ENCODE assay signal across 8 mouse cellular contexts in the genomic region with DNA sequence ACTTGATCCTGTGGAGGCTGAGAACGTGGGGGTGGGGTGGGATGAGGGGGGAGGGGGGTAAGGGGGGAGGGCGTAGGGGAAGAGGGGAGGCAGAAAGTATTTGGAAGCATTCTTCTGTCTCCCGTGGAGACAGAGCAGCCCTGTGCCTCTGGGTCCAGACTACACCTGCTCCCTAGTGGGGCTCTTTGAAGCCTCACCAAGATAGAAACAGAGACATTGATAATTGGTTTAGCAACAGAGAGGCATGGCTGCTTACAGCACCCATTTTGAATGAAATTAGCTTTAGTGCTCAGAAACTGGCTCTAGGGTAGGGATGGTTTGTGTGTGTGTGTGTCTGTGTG. TPM values are rescaled to one million over a fixed set of nuclear protein-coding genes. Genes with fewer than 3 reads are reported as not detected.
A peak's percentile ranks its signal among the peaks of the same experiment; 100 is the strongest.
DNase-seq lines count a peak whose midpoint lies in the region; ATAC-seq and TF ChIP-seq lines count a peak whose summit lies in the region.

No protein-coding gene starts in this region.

- no peaks in the 10 kb centered on the region for H3K9me3 ChIP-seq in embryonic facial prominence, embryonic 12.5 days
- no peaks in the 10 kb centered on the region for H3K9me3 ChIP-seq in hindbrain, embryonic 16.5 days (ENCODE audit: control insufficient read depth, low read length)

- no peak overlapping the region for H3K4me2 ChIP-seq in embryonic facial prominence, embryonic 12.5 days (replicated peaks)
- no peak overlapping the region for H3K4me2 ChIP-seq in hindbrain, embryonic 16.5 days (ENCODE audit: low read length)
- H3K4me2 ChIP-seq in myocyte (ENCODE audit: low read depth): peak overlapping the region; percentile 56

- H3K36me3 ChIP-seq in embryonic facial prominence, embryonic 12.5 days: peaks cover 7% of the 10 kb centered on the region; the same call in 1 of the 2 replicates
- H3K36me3 ChIP-seq in hindbrain, embryonic 16.5 days (ENCODE audit: control insufficient read depth, insufficient read depth, low read length): no peaks in the 10 kb centered on the region
- H3K36me3 ChIP-seq in myocyte (ENCODE audit: control insufficient read depth, insufficient read depth): no peaks in the 10 kb centered on the region

- ATAC-seq in embryonic facial prominence, embryonic 12.5 days (ENCODE audit: insufficient number of reproducible peaks, insufficient read depth, low FRiP score, low TSS enrichment): peak; percentile 61
- peak; percentile 50; the same call in 1 of the 2 replicates for ATAC-seq in hindbrain, embryonic 16.5 days

- no peak for DNase-seq in layer of hippocampus, adult 2 months (ENCODE audit: low spot score in 2 of 2)
- DNase-seq in layer of hippocampus, postnatal 36 days: no peak
- no peak for DNase-seq in cerebellum, adult 18-20 months
- DNase-seq in gastrocnemius, adult 8-10 months (ENCODE audit: low spot score in 2 of 2): no peak
- DNase-seq in adrenal gland, adult 18-20 months (ENCODE audit: low spot score in 2 of 2): no peak

- no peak overlapping the region for H3K4me3 ChIP-seq in layer of hippocampus, adult 2 months
- no peak overlapping the region for H3K4me3 ChIP-seq in embryonic facial prominence, embryonic 12.5 days
- H3K4me3 ChIP-seq in hindbrain, embryonic 16.5 days (ENCODE audit: low read length): no peak overlapping the region
- no peak overlapping the region for H3K4me3 ChIP-seq in myocyte

- TF ChIP-seq CTCF in layer of hippocampus, adult 2 months (conservative IDR thresholded peaks at IDR 0.05): no peak

- H3K27me3 ChIP-seq in embryonic facial prominence, embryonic 12.5 days: no peaks in the 10 kb centered on the region
- no peaks in the 10 kb centered on the region for H3K27me3 ChIP-seq in hindbrain, embryonic 16.5 days (replicated peaks; ENCODE audit: control insufficient read depth, insufficient read depth, low read length)
- H3K27me3 ChIP-seq in myocyte (ENCODE audit: control insufficient read depth, insufficient read depth, insufficient read length): no peaks in the 10 kb centered on the region

- H3K79me2 ChIP-seq in myocyte (ENCODE audit: control insufficient read depth, insufficient read depth): peaks cover 3% of the 10 kb centered on the region

- H3K9ac ChIP-seq in embryonic facial prominence, embryonic 12.5 days: no peak overlapping the region
- H3K9ac ChIP-seq in hindbrain, embryonic 16.5 days (ENCODE audit: low read depth, low read length): no peak overlapping the region

- peak overlapping the region; percentile 87; the same call in 1 of the 2 replicates for H3K27ac ChIP-seq in layer of hippocampus, adult 2 months
- peak overlapping the region; percentile 85 for H3K27ac ChIP-seq in embryonic facial prominence, embryonic 12.5 days
- 0 out of 2 replicates have a peak overlapping the region, but pooled peaks have one; percentile 2 for H3K27ac ChIP-seq in hindbrain, embryonic 16.5 days (ENCODE audit: low read depth, low read length)

- peaks cover 45% of the 10 kb centered on the region for H3K4me1 ChIP-seq in embryonic facial prominence, embryonic 12.5 days
- H3K4me1 ChIP-seq in hindbrain, embryonic 16.5 days (ENCODE audit: control insufficient read depth, insufficient read depth, low read depth, low read length): peaks cover 14% of the 10 kb centered on the region

- no peak overlapping the region for H3ac ChIP-seq in myocyte (ENCODE audit: control insufficient read depth, insufficient read length)

- no peak for TF ChIP-seq POLR2A in myocyte (IDR thresholded peaks at IDR 0.05; ENCODE audit: insufficient read length, low read depth)

- WGBS in embryonic facial prominence, embryonic 12.5 days: 0% methylated on average over 2 of the region's 3 CpGs
- 0% methylated on average over 2 of the region's 3 CpGs for WGBS in hindbrain, embryonic 16.5 days

TF ChIP-seq in myocyte, 11 proteins besides CTCF, POLR2A, EP300 and RAD21:
- no peak for TF ChIP-seq CEBPB (IDR thresholded peaks at IDR 0.05; ENCODE audit: insufficient read depth, poor library complexity, severe bottlenecking)
- TF ChIP-seq POLR2AphosphoS2 (IDR thresholded peaks at IDR 0.05; ENCODE audit: insufficient read length, low read depth): no peak
- no peak for TF ChIP-seq E2F4 (IDR thresholded peaks at IDR 0.05; ENCODE audit: insufficient read depth)
- no peak for TF ChIP-seq MYOD1 (IDR thresholded peaks at IDR 0.05; ENCODE audit: control insufficient read depth in 1 of 3, insufficient read length in 2 of 3, low read depth in 2 of 3)
- TF ChIP-seq USF1 (IDR thresholded peaks at IDR 0.05; ENCODE audit: low read depth): no peak
- no peak for TF ChIP-seq TCF12 (IDR thresholded peaks at IDR 0.05; ENCODE audit: insufficient read depth, poor library complexity, severe bottlenecking)
- TF ChIP-seq SRF (IDR thresholded peaks at IDR 0.05; ENCODE audit: control insufficient read depth, insufficient read length, low read depth): no peak
- TF ChIP-seq REST (IDR thresholded peaks at IDR 0.05; ENCODE audit: insufficient read depth, insufficient read length): no peak
- no peak for TF ChIP-seq MAX (IDR thresholded peaks at IDR 0.05; ENCODE audit: low read depth)
- no peak for TF ChIP-seq TCF3 (IDR thresholded peaks at IDR 0.05; ENCODE audit: insufficient read length, low read depth)
- TF ChIP-seq MYOG (IDR thresholded peaks at IDR 0.05; ENCODE audit: control insufficient read depth in 1 of 3, insufficient read depth in 1 of 3, insufficient read length in 2 of 3, low read depth in 2 of 3): no peak
TF ChIP-seq in myocyte: peak in this region for 0.

RNA-seq across cellular contexts. Expression of a gene that starts 46.3 kb away (rescaled TPM):
- 10 to 100 TPM; 15.2 to 17.3 TPM for total RNA-seq in layer of hippocampus, adult 2 months (2021)
- total RNA-seq in layer of hippocampus, postnatal 36 days (2021): 10 to 100 TPM; 16.5 to 18.1 TPM
- 29.6 and 31.7 TPM in 2 replicates for polyA plus RNA-seq in embryonic facial prominence, embryonic 12.5 days (2016; fragmentation: Nextera tagmentation; extraction: Ambion mirVana)
- 18.4 and 22.6 TPM in 2 replicates for polyA plus RNA-seq in hindbrain, embryonic 16.5 days (2015; fragmentation: Nextera tagmentation; extraction: Ambion mirVana)
- polyA plus RNA-seq in myocyte (2012; fragmentation: generic; extraction: Trizol): 5.7 TPM
- 1 to 10 TPM; 1.6 to 4.1 (median 3.4) TPM for total RNA-seq in gastrocnemius, adult 8-10 months (2022)
- 10 to 100 TPM; 21.8 to 35.6 TPM for total RNA-seq in adrenal gland, adult 18-20 months (2021)

Comparison
In these comparisons a context has a peak if more than half of its experiments do, and no peak if none do; other contexts are left out.
1. H3K27ac ChIP-seq: peak in every context shown above with its lines; median percentile 87 in layer of hippocampus, adult 2 months; 85 in embryonic facial prominence, embryonic 12.5 days; 2 in hindbrain, embryonic 16.5 days.